Mouse (Mus musculus) thymus, adult 2 months (tissue): ENCODE data around the gene Bckdk.

Experiments used
- CTCF ChIP-seq: fragments of 200-500 bp; IDR thresholded peaks from 2 replicates; pipeline ENCODE4 v1.5.1; 2012; ENCODE audit warnings: mild to moderate bottlenecking, control low read depth, low read length, moderate library complexity, borderline replicate concordance; ENCODE audit not compliant: control insufficient read depth, poor library complexity, insufficient read depth; ENCODE audit errors: extremely low read depth
- POLR2A ChIP-seq: fragments of 200-500 bp; IDR thresholded peaks from 2 replicates; pipeline ENCODE4 v1.6.1; 2012; ENCODE audit warnings: mild to moderate bottlenecking, low read length, control low read depth, moderate library complexity; ENCODE audit not compliant: control insufficient read depth, poor library complexity, insufficient read depth; ENCODE audit errors: extremely low read depth

GRCm38 (mm10) chr7:127926846-127927245 lies 23.0 kb downstream of the Bckdk start:
- TF ChIP-seq POLR2A (no peak), CTCF (no peak)
